Mouse (Mus musculus) left cerebral cortex, postnatal 10 days (tissue): ENCODE results near the gene Nipsnap2. TPM values are rescaled to one million over a fixed set of nuclear protein-coding genes. Genes with fewer than 3 reads are reported as not detected.
"Not testable (repeated sequence)": the region's sequence is repeated elsewhere in the genome, so short reads cannot be mapped to it uniquely, and the experiment has no call there.

ENCODE experiments used
- DNase-seq, 2 experiments: peaks; one replicate each; pipeline ENCODE4 v3.0.0; 2021 to 2022; ENCODE audit warnings: low spot score in 2 of 2, mixed read lengths in 1 of 2; ENCODE audit errors: extremely low spot score in 1 of 2
- intact Hi-C: fragments of 180-260 bp; cut with DNase I; formaldehyde crosslinking; loops from one replicate; pipeline ENCODE4 v1.15.1; 2025
- total RNA-seq, 2 experiments: library from RNA; stranded (reverse); gene quantifications; 2 replicates each; pipeline ENCODE4 v1.2.3; 2021

Nipsnap2 gene
- total RNA-seq = 10 to 100 TPM; 75.6 to 77.0 TPM

GRCm38 (mm10) chr5:129724834-129725773 lies at the start of gene Nipsnap2:
Gene Nipsnap2, plus strand, starts transcription at chr5:129725063.
- DNase-seq = peak; percentile 84 to 92
- intact Hi-C loops = loop anchor here (5.0 to 10.0 kb wide), 2 partner anchors 113 to 660 kb away; no protein-coding TSS in a partner anchor

GRCm38 (mm10) chr5:129685141-129685540 lies 39.7 kb upstream of the Nipsnap2 start:
- DNase-seq, intact Hi-C loops: not testable (repeated sequence)

- intact Hi-C loops = no loop called here
- DNase-seq = no peak
Measured at GRCm38 (mm10) chr5:129687621-129688020, 37.2 kb upstream of the Nipsnap2 start.

GRCm38 (mm10) chr5:129690528-129690927 lies 34.3 kb upstream of the Nipsnap2 start:
- intact Hi-C loops = no loop called here
- no peak for DNase-seq

- DNase-seq = no peak
- intact Hi-C loops = no loop called here
Measured at GRCm38 (mm10) chr5:129700506-129700905, 24.4 kb upstream of the Nipsnap2 start.

- intact Hi-C loops = no loop called here
- DNase-seq = no peak
Measured at GRCm38 (mm10) chr5:129701706-129702105, 23.2 kb upstream of the Nipsnap2 start.

GRCm38 (mm10) chr5:129703368-129703767 lies 21.5 kb upstream of the Nipsnap2 start:
- no peak for DNase-seq
- intact Hi-C loops = no loop called here

- intact Hi-C loops = no loop called here
- no peak for DNase-seq
Measured at GRCm38 (mm10) chr5:129708412-129708811, 16.5 kb upstream of the Nipsnap2 start, which contains the start of gene Sept14. Gene Sept14, minus strand, starts transcription at chr5:129708512.

GRCm38 (mm10) chr5:129715326-129715861 lies 9.5 kb upstream of the Nipsnap2 start, which contains the start of gene Mrps17:
Gene Mrps17, plus strand, starts transcription at chr5:129715497.
- intact Hi-C loops = no loop called here
- DNase-seq = peak; percentile 92 to 94

- intact Hi-C loops = no loop called here
- no peak for DNase-seq
Measured at GRCm38 (mm10) chr5:129717016-129717415, 7.8 kb upstream of the Nipsnap2 start.

GRCm38 (mm10) chr5:129720176-129720575 lies 4.7 kb upstream of the Nipsnap2 start:
- intact Hi-C loops = loop anchor here (10.0 kb wide), 1 partner anchor 655 kb away; no protein-coding TSS in a partner anchor
- DNase-seq = no peak

- no peak for DNase-seq
- intact Hi-C loops = loop anchor here (10.0 kb wide), 1 partner anchor 659 kb away; no protein-coding TSS in a partner anchor
Measured at GRCm38 (mm10) chr5:129724268-129724667, 595 bp upstream of the Nipsnap2 start.

- DNase-seq = no peak
- intact Hi-C loops = loop anchor here (5.0 to 10.0 kb wide), 2 partner anchors 114 to 661 kb away; no protein-coding TSS in a partner anchor
Measured at GRCm38 (mm10) chr5:129725774-129726392, 1.0 kb downstream of the Nipsnap2 start.

GRCm38 (mm10) chr5:129726784-129727183 lies 1.9 kb downstream of the Nipsnap2 start:
- intact Hi-C loops = loop anchor here (5.0 to 10.0 kb wide), 2 partner anchors 114 to 662 kb away; no protein-coding TSS in a partner anchor

GRCm38 (mm10) chr5:129729286-129729685 lies 4.4 kb downstream of the Nipsnap2 start:
- intact Hi-C loops = loop anchor here (5.0 to 10.0 kb wide), 2 partner anchors 117 to 664 kb away; no protein-coding TSS in a partner anchor
- peak in 1 of 2 experiments; percentile 37 for DNase-seq

More at GRCm38 (mm10) chr5:129726784-129727183, 1.9 kb downstream of the Nipsnap2 start:
- no peak for DNase-seq

- intact Hi-C loops = no loop called here
- DNase-seq = peak in 1 of 2 experiments; percentile 39
Measured at GRCm38 (mm10) chr5:129730344-129730743, 5.5 kb downstream of the Nipsnap2 start.

GRCm38 (mm10) chr5:129731021-129731420 lies 6.2 kb downstream of the Nipsnap2 start:
- intact Hi-C loops = no loop called here
- no peak for DNase-seq

- intact Hi-C loops = no loop called here
- peak in 1 of 2 experiments; percentile 34 for DNase-seq
Measured at GRCm38 (mm10) chr5:129740976-129741375, 16.1 kb downstream of the Nipsnap2 start.
